Comparison of ENCODE assay signal across 9 mouse cellular contexts in genomic region chr13:58588655-58589516, GRCm38 (mm10). TPM values are rescaled to one million over a fixed set of nuclear protein-coding genes. Genes with fewer than 3 reads are reported as not detected.
DNase-seq lines count a peak whose midpoint lies in the region; ATAC-seq and TF ChIP-seq lines count a peak whose summit lies in the region.
"Had no signal": no experiment of that assay in that cellular context is flagged by ENCODE, and none has a peak within 500 bp of the region (broad histone marks: within the 10 kb centered on the region; RNA-seq: fewer than 3 reads in every experiment).

No protein-coding gene starts in this region.

- DNase-seq in frontal cortex, postnatal 25 days (ENCODE audit: low spot score in 2 of 2), result no peak
- DNase-seq in MN1 (ENCODE audit: low spot score), result peak; percentile 7
- no peak for DNase-seq in liver, embryonic 14.5 days (ENCODE audit: low read depth in 3 of 3, low spot score in 3 of 3)
- DNase-seq in splenic B cell, adult 2 months (ENCODE audit: low read depth, low spot score), result peak; percentile 26
- no peak for DNase-seq in thymus, postnatal 0 days (ENCODE audit: low spot score)
- DNase-seq in cerebellum, adult 9-11 months, result no peak

- ATAC-seq in frontal cortex, adult (ENCODE audit: low TSS enrichment), result peak; percentile 79
- peak; percentile 69 for ATAC-seq in hindbrain, embryonic 15.5 days (ENCODE audit: low FRiP score, low read depth)
- no peak for ATAC-seq in liver, embryonic 14.5 days (ENCODE audit: insufficient read depth)

- 57% methylated on average over 15 of the region's 15 CpGs for WGBS in hindbrain, embryonic 15.5 days
- WGBS in liver, embryonic 14.5 days (ENCODE audit: insufficient replicate concordance), result 53% methylated on average over 15 of the region's 15 CpGs

- TF ChIP-seq CTCF in liver, embryonic 14.5 days (IDR thresholded peaks at IDR 0.05; ENCODE audit: low read depth), result no peak

- no peaks in the 10 kb centered on the region for H3K27me3 ChIP-seq in hindbrain, embryonic 15.5 days
- H3K27me3 ChIP-seq in liver, embryonic 14.5 days (ENCODE audit: control insufficient read depth, insufficient read depth, low read length), result no peaks in the 10 kb centered on the region
- H3K27me3 ChIP-seq in splenic B cell, adult 2 months (ENCODE audit: control insufficient read depth, insufficient read depth, low read length, poor library complexity, severe bottlenecking), result 0 out of 2 replicates have a peak, but pooled peaks cover 1% of the 10 kb centered on the region
- H3K27me3 ChIP-seq: CH12.LX had no signal

- H3K27ac ChIP-seq in hindbrain, embryonic 15.5 days (replicated peaks), result no peak overlapping the region
- H3K27ac ChIP-seq in liver, embryonic 14.5 days, result no peak overlapping the region

- peak overlapping the region; percentile 53 for H3K4me2 ChIP-seq in hindbrain, embryonic 15.5 days
- peak overlapping the region; percentile 2; the same call in 1 of the 2 replicates for H3K4me2 ChIP-seq in liver, embryonic 14.5 days (ENCODE audit: low read depth)

- no peak for TF ChIP-seq EP300 in liver, embryonic 14.5 days (IDR thresholded peaks at IDR 0.05; ENCODE audit: low read depth)

- no peaks in the 10 kb centered on the region for H3K36me3 ChIP-seq in hindbrain, embryonic 15.5 days
- H3K36me3 ChIP-seq in liver, embryonic 14.5 days (replicated peaks; ENCODE audit: control insufficient read depth, insufficient read depth, low read depth), result no peaks in the 10 kb centered on the region
- no peaks in the 10 kb centered on the region for H3K36me3 ChIP-seq in splenic B cell, adult 2 months (ENCODE audit: control insufficient read depth, insufficient read depth, low read length, poor library complexity, severe bottlenecking)

- peaks cover 4% of the 10 kb centered on the region; the same call in 1 of the 2 replicates for H3K4me1 ChIP-seq in hindbrain, embryonic 15.5 days (replicated peaks)
- no peaks in the 10 kb centered on the region for H3K4me1 ChIP-seq in liver, embryonic 14.5 days (replicated peaks; ENCODE audit: control insufficient read depth in 2 of 2, insufficient read depth in 2 of 2, low read length in 1 of 2)

- H3K4me3 ChIP-seq in hindbrain, embryonic 15.5 days, result peak overlapping the region; percentile 14; the same call in 1 of the 2 replicates
- H3K4me3 ChIP-seq in liver, embryonic 14.5 days (ENCODE audit: insufficient read depth in 1 of 2, low read depth in 2 of 2, low read length in 2 of 2), result peak overlapping the region in 1 of 2 experiments; percentile 14; a peak in 1 of 4 replicates

- no peaks in the 10 kb centered on the region for H3K9me3 ChIP-seq in hindbrain, embryonic 15.5 days
- H3K9me3 ChIP-seq in liver, embryonic 14.5 days (ENCODE audit: control insufficient read depth, low read length), result no peaks in the 10 kb centered on the region

- no peak overlapping the region for H3K9ac ChIP-seq in hindbrain, embryonic 15.5 days
- no peak overlapping the region for H3K9ac ChIP-seq in liver, embryonic 14.5 days (replicated peaks)

RNA-seq across cellular contexts. Expression of gene Slc28a3, which starts 21.8 kb away (rescaled TPM):
- 0.12 and 0.22 TPM in 2 replicates for polyA plus RNA-seq in hindbrain, embryonic 15.5 days (2015; fragmentation: Nextera tagmentation; extraction: Ambion mirVana)
- polyA plus RNA-seq in liver, embryonic 14.5 days (2012; rRNA removed), result 0.01 TPM in 1 of 2 replicates, not detected in the other
- not detected in 2 replicates for polyA plus RNA-seq in liver, embryonic 14.5 days (2014; fragmentation: Nextera tagmentation; extraction: Ambion mirVana)
- 0.03 and 0.05 TPM in 2 replicates for polyA plus RNA-seq in thymus, postnatal 0 days (2015; fragmentation: Nextera tagmentation; extraction: Ambion mirVana)

Comparison
In these comparisons a context has a peak if more than half of its experiments do, and no peak if none do; other contexts are left out.
1. DNase-seq: peak in MN1 (single experiment) and splenic B cell, adult 2 months (single experiment); none in frontal cortex, postnatal 25 days (0 of 2), liver, embryonic 14.5 days (0 of 3), thymus, postnatal 0 days (single experiment) and cerebellum, adult 9-11 months (single experiment).